Mouse (Mus musculus) liver, embryonic 14.5 days (tissue): ENCODE data around the gene Mgl2.
"Not testable (repeated sequence)": the region's sequence is repeated elsewhere in the genome, so short reads cannot be mapped to it uniquely, and the experiment has no call there.

Source experiments
- CTCF ChIP-seq: IDR thresholded peaks from 2 replicates; pipeline ENCODE4 v1.5.1; 2016; ENCODE audit warnings: antibody characterized with exemption, low read depth, control low read depth
- EP300 ChIP-seq: IDR thresholded peaks from 2 replicates; pipeline ENCODE4 v1.6.1; 2016; ENCODE audit warnings: antibody characterized with exemption, low read depth

DNA sequence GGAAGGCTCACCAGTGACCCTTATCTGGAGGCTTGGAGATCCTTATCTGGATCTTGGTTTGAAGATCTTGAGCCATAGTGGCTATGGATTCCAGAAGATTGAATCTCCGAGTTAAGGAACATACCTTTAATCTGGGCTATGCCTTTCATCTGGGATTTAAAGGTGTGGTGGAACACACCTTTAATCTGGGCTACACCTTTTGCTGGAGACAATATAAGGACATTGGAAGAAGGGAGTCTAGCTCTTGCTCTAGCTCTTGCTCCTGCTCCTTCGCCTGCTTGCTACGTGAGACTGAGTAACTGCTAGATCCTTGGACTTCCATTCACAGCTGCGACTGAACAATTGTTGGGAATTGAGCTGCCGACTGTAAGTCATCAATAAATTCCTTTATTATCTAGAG, 25.8 kb downstream of the Mgl2 start, which contains the start of gene Clec10a:
- TF ChIP-seq CTCF, EP300: not testable (repeated sequence)
